Mouse (Mus musculus): ENCODE results near the gene BC037034. TPM values are rescaled to one million over a fixed set of nuclear protein-coding genes. Genes with fewer than 3 reads are reported as not detected.

BC037034 gene
- 1.8 TPM for polyA plus RNA-seq (2014; fragmentation: Illumina TruSeq; extraction: RNeasy Lipid Tissue Mini Kit (QIAGEN cat#74804); ENCODE audit: low read depth, low replicate concordance)

DNA sequence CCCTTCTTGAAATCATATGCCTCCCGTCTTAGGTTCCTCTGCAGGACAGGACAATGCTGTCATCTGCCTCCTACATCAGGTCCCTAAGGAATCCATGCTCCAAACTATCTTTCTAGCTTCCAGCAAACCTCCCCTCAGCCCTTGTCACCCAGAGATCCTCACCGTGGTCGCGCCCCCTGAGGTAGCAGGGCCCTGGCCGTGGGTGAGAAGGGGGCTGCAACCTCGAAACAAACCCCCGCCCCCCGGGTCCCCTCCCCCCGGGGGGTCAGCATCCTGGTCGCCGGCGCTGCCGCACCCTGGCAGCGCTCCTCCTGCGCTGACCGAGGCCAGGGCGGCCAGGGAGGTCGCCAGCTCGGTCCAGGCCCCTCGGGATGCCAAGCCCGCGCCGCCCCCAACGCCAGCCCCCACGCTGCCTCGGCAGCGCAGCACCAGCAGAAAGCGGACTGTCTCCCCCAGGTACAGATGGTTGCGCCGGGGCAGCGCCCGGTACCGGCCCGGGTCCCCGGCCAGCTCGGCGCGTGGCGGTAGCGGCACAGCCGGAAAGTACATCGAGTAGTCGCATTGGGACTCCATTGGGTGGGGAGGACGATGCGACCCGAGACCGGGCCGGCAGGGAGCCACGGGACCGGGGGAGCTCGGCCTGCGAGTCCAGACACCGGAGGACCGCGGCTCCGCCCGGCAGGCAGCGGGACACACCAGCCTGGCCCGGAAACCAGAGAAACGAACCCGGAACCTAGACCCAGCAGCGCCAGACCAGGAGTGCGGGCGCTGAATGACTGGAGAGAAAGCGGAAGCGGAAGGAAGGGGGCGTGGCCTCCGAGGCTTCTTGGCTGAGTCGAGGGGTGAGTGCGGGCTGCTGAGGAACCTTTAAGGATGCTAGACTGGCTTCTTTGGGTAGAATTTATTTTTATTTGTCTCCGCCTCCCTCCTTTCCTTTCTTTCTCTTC is at the start of gene BC037034:
BC037034 (minus strand) TSS at position 774 of the 947 bp plus-strand sequence.

DNA sequence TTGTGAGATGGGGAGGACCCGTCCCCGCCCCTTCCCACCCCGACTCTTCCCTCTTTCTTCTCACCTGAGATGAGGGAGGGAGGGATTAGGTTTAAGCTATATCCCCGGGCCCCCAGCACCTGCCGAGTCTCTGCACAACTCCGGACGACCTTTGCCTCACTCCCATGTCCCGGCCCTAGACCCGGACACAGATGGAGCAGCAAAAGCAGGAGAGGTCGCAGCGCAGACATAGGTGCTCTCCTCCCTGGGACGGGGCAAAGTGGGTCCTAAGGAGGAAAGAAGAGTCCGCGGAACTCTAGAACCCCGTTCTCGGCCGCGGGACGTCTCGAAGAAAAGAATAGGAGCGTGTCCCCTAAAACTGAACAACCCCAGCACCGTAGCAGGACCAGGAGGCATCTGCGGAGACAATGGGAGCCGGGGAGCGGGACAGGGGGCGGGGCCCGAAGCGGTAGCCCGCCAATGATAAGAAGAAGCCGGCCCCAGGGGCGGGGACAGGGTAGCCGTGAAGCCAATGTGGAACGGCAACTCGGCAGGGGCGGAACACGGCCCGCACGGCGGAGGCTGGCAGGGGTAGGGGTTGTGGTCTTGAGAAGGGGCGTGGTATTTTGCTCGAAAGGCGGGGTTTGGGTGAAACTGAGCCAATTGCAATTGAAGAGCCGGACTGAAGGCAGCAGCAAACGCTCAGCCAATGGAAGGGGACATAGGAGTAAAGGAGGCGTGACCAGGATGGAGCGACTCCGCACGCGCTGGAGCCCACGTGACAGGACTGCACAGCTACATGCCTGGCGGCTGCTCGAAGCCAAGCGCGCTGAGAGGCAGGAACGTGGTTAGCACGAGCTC is 16.0 kb upstream of the BC037034 start, which contains the start of the genes Gm43720, Gpc2 and Stag3:
Gm43720 (minus strand) TSS at position 374 of the 840 bp plus-strand sequence.
Gpc2 (minus strand) TSS at position 421 of the 840 bp plus-strand sequence.
Stag3 (plus strand) TSS at position 656 of the 840 bp plus-strand sequence.

DNA sequence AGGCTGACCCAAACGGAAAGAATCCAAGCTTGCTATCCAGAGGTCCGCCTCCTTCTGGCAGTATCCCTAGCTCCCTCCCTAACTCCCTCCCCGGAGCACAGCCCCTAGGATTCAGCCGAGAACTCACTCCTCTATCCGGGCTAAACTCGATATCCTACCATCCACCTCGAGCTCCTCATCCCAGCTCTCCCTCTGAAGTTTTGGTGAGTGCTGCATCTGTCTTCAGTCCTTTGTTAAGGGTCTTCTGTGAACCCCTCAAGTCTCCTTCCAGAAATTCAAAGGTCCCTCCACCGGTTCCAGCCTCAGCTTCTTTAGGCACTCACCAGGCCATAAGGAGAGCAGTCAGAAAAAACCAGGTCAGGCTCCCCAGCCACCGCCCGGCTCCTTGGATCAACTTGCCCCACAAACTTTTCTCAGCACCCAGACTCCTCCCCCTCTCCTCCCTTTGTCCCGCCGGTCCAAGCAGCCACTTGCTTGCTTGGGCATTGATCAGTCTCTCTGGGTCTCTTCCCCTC is 8.6 kb upstream of the BC037034 start, which contains the start of gene Gal3st4:
Gal3st4 (minus strand) TSS at position 432 of the 515 bp plus-strand sequence.

DNA sequence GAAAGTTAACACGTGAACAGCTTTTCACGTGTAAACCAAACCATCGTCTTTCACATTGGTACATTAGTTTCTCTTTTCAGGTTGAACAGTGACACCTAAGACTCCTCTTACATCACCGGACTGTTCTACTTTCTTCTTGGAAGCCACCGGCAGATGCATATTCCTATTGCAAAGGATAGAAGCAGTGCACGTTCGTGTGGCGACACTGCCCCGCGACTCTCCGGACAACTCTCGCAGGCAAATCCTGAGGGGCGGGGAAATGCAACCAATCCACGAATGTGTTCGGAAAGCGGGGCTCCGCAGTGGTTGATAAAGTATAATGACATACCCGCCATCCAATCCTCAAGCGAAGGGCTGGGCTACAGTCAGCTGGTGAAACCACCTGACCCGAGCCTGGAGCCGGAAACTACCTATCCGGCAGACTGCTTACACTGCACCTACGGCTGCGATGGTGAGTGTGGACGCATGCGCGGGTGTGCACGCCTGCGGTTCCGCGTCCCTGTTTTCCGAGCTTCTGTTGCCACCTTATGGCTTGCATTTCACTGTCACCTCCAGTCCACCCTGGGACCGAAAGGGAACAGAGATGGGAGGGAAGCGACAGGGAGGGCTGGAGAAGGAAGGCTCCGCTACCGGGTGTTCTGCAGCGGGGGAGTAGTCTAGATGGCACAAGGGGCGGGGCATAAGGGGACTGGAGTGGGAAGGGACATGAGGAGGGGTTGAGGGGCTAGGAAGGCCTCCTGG is 8.3 kb downstream of the BC037034 start, which contains the start of gene Lamtor4:
Lamtor4 (plus strand) TSS at position 130 of the 741 bp plus-strand sequence.

DNA sequence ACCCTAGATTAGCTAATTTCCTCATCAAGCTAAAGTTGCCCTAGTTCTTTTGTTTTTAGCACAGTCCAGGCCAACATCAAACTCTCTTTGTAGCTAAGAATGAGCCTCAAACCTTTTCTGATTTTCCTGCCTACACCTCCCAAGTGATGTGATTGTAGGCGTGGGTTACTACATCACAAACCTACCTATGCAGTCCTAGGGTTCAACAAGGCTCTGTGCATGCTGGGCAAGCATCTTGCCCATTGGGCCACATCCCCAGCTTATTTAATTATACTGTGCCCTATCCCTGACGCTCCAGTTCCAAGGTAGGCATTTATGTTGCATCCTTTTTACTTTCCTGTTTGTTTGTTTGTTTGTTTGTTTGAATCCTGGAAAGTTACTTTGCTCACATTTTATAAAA is 38.1 kb downstream of the BC037034 start, which contains the start of gene Nxpe5:
Nxpe5 (plus strand) TSS at position 199 of the 400 bp plus-strand sequence.

Other genes with a start within 250 kb of the BC037034 start
- not detected for gene Smok3a, start 242.8 kb downstream of the BC037034 start, polyA plus RNA-seq (2014; fragmentation: Illumina TruSeq; extraction: RNeasy Lipid Tissue Mini Kit (QIAGEN cat#74804); ENCODE audit: low read depth, low replicate concordance)
- gene Smok3b, start 242.6 kb downstream of the BC037034 start, polyA plus RNA-seq (2014; fragmentation: Illumina TruSeq; extraction: RNeasy Lipid Tissue Mini Kit (QIAGEN cat#74804); ENCODE audit: low read depth, low replicate concordance): not detected
- not detected for gene Smok3c, start 210.8 kb downstream of the BC037034 start, polyA plus RNA-seq (2014; fragmentation: Illumina TruSeq; extraction: RNeasy Lipid Tissue Mini Kit (QIAGEN cat#74804); ENCODE audit: low read depth, low replicate concordance)
- gene Zkscan1, start 178.9 kb downstream of the BC037034 start, polyA plus RNA-seq (2014; fragmentation: Illumina TruSeq; extraction: RNeasy Lipid Tissue Mini Kit (QIAGEN cat#74804); ENCODE audit: low read depth, low replicate concordance): 22.7 TPM
- gene Zscan21, start 147.1 kb downstream of the BC037034 start, polyA plus RNA-seq (2014; fragmentation: Illumina TruSeq; extraction: RNeasy Lipid Tissue Mini Kit (QIAGEN cat#74804); ENCODE audit: low read depth, low replicate concordance): 10.4 TPM
- gene Zfp113, start 108.3 kb downstream of the BC037034 start, polyA plus RNA-seq (2014; fragmentation: Illumina TruSeq; extraction: RNeasy Lipid Tissue Mini Kit (QIAGEN cat#74804); ENCODE audit: low read depth, low replicate concordance): 6.7 TPM
- 67.4 TPM for gene Cops6, start 103.0 kb downstream of the BC037034 start, polyA plus RNA-seq (2014; fragmentation: Illumina TruSeq; extraction: RNeasy Lipid Tissue Mini Kit (QIAGEN cat#74804); ENCODE audit: low read depth, low replicate concordance)
- gene Ap4m1, start 92.0 kb downstream of the BC037034 start, polyA plus RNA-seq (2014; fragmentation: Illumina TruSeq; extraction: RNeasy Lipid Tissue Mini Kit (QIAGEN cat#74804); ENCODE audit: low read depth, low replicate concordance): 2.3 TPM
- gene Mcm7, start 91.6 kb downstream of the BC037034 start, polyA plus RNA-seq (2014; fragmentation: Illumina TruSeq; extraction: RNeasy Lipid Tissue Mini Kit (QIAGEN cat#74804); ENCODE audit: low read depth, low replicate concordance): 6.4 TPM
- gene Taf6, start 76.6 kb downstream of the BC037034 start, polyA plus RNA-seq (2014; fragmentation: Illumina TruSeq; extraction: RNeasy Lipid Tissue Mini Kit (QIAGEN cat#74804); ENCODE audit: low read depth, low replicate concordance): 4.8 TPM
- gene Cnpy4, start 76.5 kb downstream of the BC037034 start, polyA plus RNA-seq (2014; fragmentation: Illumina TruSeq; extraction: RNeasy Lipid Tissue Mini Kit (QIAGEN cat#74804); ENCODE audit: low read depth, low replicate concordance): 4.6 TPM
- 0.29 TPM for gene Mblac1, start 69.7 kb downstream of the BC037034 start, polyA plus RNA-seq (2014; fragmentation: Illumina TruSeq; extraction: RNeasy Lipid Tissue Mini Kit (QIAGEN cat#74804); ENCODE audit: low read depth, low replicate concordance)
- not detected for gene Nxpe5, start 38.1 kb downstream of the BC037034 start, polyA plus RNA-seq (2014; fragmentation: Illumina TruSeq; extraction: RNeasy Lipid Tissue Mini Kit (QIAGEN cat#74804); ENCODE audit: low read depth, low replicate concordance)
- gene Lamtor4, start 8.6 kb downstream of the BC037034 start, polyA plus RNA-seq (2014; fragmentation: Illumina TruSeq; extraction: RNeasy Lipid Tissue Mini Kit (QIAGEN cat#74804); ENCODE audit: low read depth, low replicate concordance): 1.3 TPM
- gene Gal3st4, start 8.8 kb upstream of the BC037034 start, polyA plus RNA-seq (2014; fragmentation: Illumina TruSeq; extraction: RNeasy Lipid Tissue Mini Kit (QIAGEN cat#74804); ENCODE audit: low read depth, low replicate concordance): not detected
- gene Gm43720, start 15.9 kb upstream of the BC037034 start, polyA plus RNA-seq (2014; fragmentation: Illumina TruSeq; extraction: RNeasy Lipid Tissue Mini Kit (QIAGEN cat#74804); ENCODE audit: low read depth, low replicate concordance): not detected
- gene Gpc2, start 16.0 kb upstream of the BC037034 start, polyA plus RNA-seq (2014; fragmentation: Illumina TruSeq; extraction: RNeasy Lipid Tissue Mini Kit (QIAGEN cat#74804); ENCODE audit: low read depth, low replicate concordance): 0.13 TPM
- not detected for gene Stag3, start 16.2 kb upstream of the BC037034 start, polyA plus RNA-seq (2014; fragmentation: Illumina TruSeq; extraction: RNeasy Lipid Tissue Mini Kit (QIAGEN cat#74804); ENCODE audit: low read depth, low replicate concordance)
- not detected for gene Pvrig, start 77.9 kb upstream of the BC037034 start, polyA plus RNA-seq (2014; fragmentation: Illumina TruSeq; extraction: RNeasy Lipid Tissue Mini Kit (QIAGEN cat#74804); ENCODE audit: low read depth, low replicate concordance)
- gene Zfp157, start 177.4 kb upstream of the BC037034 start, polyA plus RNA-seq (2014; fragmentation: Illumina TruSeq; extraction: RNeasy Lipid Tissue Mini Kit (QIAGEN cat#74804); ENCODE audit: low read depth, low replicate concordance): 7.2 TPM

Measured in liver, adult 10 weeks (tissue).